In the genomic region with DNA sequence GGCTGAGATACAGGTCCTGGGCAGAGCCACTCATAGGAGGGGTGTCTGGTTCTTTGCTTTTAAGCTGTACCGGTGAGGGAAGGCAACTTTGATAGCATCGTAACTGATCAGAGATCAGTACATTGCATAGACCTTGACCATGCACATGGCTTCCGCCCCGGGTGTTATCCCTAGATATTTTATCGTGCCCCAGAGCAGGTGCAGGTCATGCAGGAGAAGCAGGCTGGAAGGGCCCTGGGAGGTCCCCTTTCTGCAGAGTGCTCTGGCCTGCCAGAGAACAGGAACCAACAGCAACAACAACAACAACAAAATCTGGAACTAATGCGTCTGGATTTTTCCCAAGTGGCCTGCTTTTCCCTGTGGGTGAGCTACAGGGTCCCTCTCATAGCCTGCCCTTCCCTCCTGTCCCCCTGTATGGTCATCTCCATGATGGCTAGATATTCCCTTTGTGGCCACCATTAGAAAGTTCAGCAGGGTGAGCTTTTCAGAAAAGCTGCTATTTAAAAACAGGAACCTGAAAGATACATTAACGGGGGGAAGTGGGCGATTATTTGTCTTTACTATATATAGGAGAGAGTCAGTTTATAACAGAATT, we compare ENCODE assay signal across 26 mouse cellular contexts.
DNase-seq lines count a peak whose midpoint lies in the region; TF ChIP-seq lines count a peak whose summit lies in the region.
"Had no signal": no experiment of that assay in that cellular context is flagged by ENCODE, and none has a peak within 500 bp of the region (broad histone marks: within the 10 kb centered on the region; RNA-seq: fewer than 3 reads in every experiment).

No protein-coding gene starts in this region.

- no peak overlapping the region for H3K4me3 ChIP-seq in heart, adult 2 months
- H3K4me3 ChIP-seq in limb, embryonic 10.5 days, result no peak overlapping the region
- H3K4me3 ChIP-seq: heart, embryonic 12.5 days; left cerebral cortex, adult 2 months; midbrain, embryonic 12.5 days; neural tube, embryonic 13.5 days; stomach, embryonic 15.5 days had no signal

- no peaks in the 10 kb centered on the region for H3K27me3 ChIP-seq in heart, adult 2 months (ENCODE audit: control insufficient read depth, insufficient read depth, low read length)
- no peaks in the 10 kb centered on the region for H3K27me3 ChIP-seq in limb, embryonic 10.5 days (ENCODE audit: low read depth, poor library complexity, severe bottlenecking)
- H3K27me3 ChIP-seq in splenic B cell, adult 2 months (ENCODE audit: control insufficient read depth, insufficient read depth, low read length, poor library complexity, severe bottlenecking), result no peaks in the 10 kb centered on the region
- H3K27me3 ChIP-seq: heart, embryonic 12.5 days; stomach, embryonic 15.5 days had no signal

- H3K4me1 ChIP-seq in heart, adult 2 months (ENCODE audit: control insufficient read depth, insufficient read depth, low read length), result peaks cover 19% of the 10 kb centered on the region
- H3K4me1 ChIP-seq in limb, embryonic 10.5 days, result peaks cover 41% of the 10 kb centered on the region

- intact Hi-C loops in heart, adult 2 months (cut with DNase I), result no loop called here
- intact Hi-C loops in heart, postnatal 10 days (cut with DNase I), result no loop called here

- 72% methylated on average over 8 of the region's 8 CpGs for WGBS in heart, adult 2 months
- WGBS in limb, embryonic 10.5 days, result 90% methylated on average over 8 of the region's 8 CpGs

- TF ChIP-seq CTCF in heart, adult 2 months (IDR thresholded peaks at IDR 0.05), result no peak

- H3K9me3 ChIP-seq in limb, embryonic 10.5 days (replicated peaks), result no peaks in the 10 kb centered on the region
- H3K9me3 ChIP-seq: heart, embryonic 12.5 days; midbrain, embryonic 12.5 days; neural tube, embryonic 13.5 days; stomach, embryonic 15.5 days had no signal

- no peak overlapping the region for H3K9ac ChIP-seq in heart, adult 2 months (ENCODE audit: low read depth, low read length)
- H3K9ac ChIP-seq: heart, embryonic 12.5 days; hindbrain, embryonic 14.5 days; lung, embryonic 14.5 days; midbrain, embryonic 12.5 days; neural tube, embryonic 13.5 days; stomach, embryonic 15.5 days had no signal

- TF ChIP-seq EP300 in heart, adult 2 months (IDR thresholded peaks at IDR 0.05; ENCODE audit: insufficient read depth, low read depth, low read length), result no peak

- no peak for DNase-seq in heart, adult 2 months
- DNase-seq in heart, postnatal 10 days, result no peak
- peak; percentile 3 for DNase-seq in urinary bladder, postnatal 14 days (ENCODE audit: low spot score)
- DNase-seq in urinary bladder, postnatal 36 days (ENCODE audit: low spot score in 2 of 2), result no peak
- no peak for DNase-seq in limb, embryonic 10.5 days (ENCODE audit: low spot score)
- peak; percentile 39 for DNase-seq in splenic B cell, adult 2 months (ENCODE audit: low read depth, low spot score)
- DNase-seq in ovary, postnatal 14 days (ENCODE audit: low spot score), result no peak
- DNase-seq in adrenal gland, postnatal 14 days, result no peak
- DNase-seq: adrenal gland, adult 2 months; cerebellum, adult 11-12 months; cerebellum, postnatal 25 days; gastrocnemius, postnatal 25 days; heart, postnatal 36 days; kidney, adult 9 months; kidney, postnatal 4 days; layer of hippocampus, adult 9-11 months; left cerebral cortex, postnatal 4 days; lung, embryonic 14.5 days; lung, postnatal 4 days; right cerebral cortex, postnatal 4 days had no signal

- H3K79me2 ChIP-seq in heart, adult 2 months (replicated peaks; ENCODE audit: control insufficient read depth, insufficient read depth, low read length), result no peaks in the 10 kb centered on the region

- peak overlapping the region; percentile 56 for H3K27ac ChIP-seq in heart, adult 2 months
- peak overlapping the region; percentile 25; the same call in 1 of the 2 replicates for H3K27ac ChIP-seq in limb, embryonic 10.5 days
- H3K27ac ChIP-seq: hindbrain, embryonic 14.5 days; left cerebral cortex, adult 2 months; midbrain, embryonic 12.5 days; neural tube, embryonic 13.5 days; stomach, embryonic 15.5 days had no signal

- no peak for TF ChIP-seq POLR2A in heart, adult 2 months (IDR thresholded peaks at IDR 0.05; ENCODE audit: insufficient read depth, low read depth, low read length)

- no peaks in the 10 kb centered on the region; the same call in 1 of the 2 replicates for H3K36me3 ChIP-seq in heart, adult 2 months (ENCODE audit: control insufficient read depth, insufficient read depth, low read length)
- no peaks in the 10 kb centered on the region for H3K36me3 ChIP-seq in limb, embryonic 10.5 days
- no peaks in the 10 kb centered on the region for H3K36me3 ChIP-seq in splenic B cell, adult 2 months (ENCODE audit: control insufficient read depth, insufficient read depth, low read length, poor library complexity, severe bottlenecking)
- H3K36me3 ChIP-seq: heart, embryonic 12.5 days; midbrain, embryonic 12.5 days; neural tube, embryonic 13.5 days; stomach, embryonic 15.5 days had no signal

Comparison
In these comparisons a context has a peak if more than half of its experiments do, and no peak if none do; other contexts are left out.
1. DNase-seq: peak in urinary bladder, postnatal 14 days (single experiment) and splenic B cell, adult 2 months (single experiment); none in heart, adult 2 months (0 of 2), heart, postnatal 10 days (0 of 2), urinary bladder, postnatal 36 days (0 of 2), limb, embryonic 10.5 days (single experiment), ovary, postnatal 14 days (single experiment) and adrenal gland, postnatal 14 days (single experiment).